Mouse (Mus musculus) stomach, postnatal 0 days (tissue): Measurements from ENCODE around the gene Slc44a3. TPM values are rescaled to one million over a fixed set of nuclear protein-coding genes. Genes with fewer than 3 reads are reported as not detected.
A peak's percentile ranks its signal among the peaks of the same experiment; 100 is the strongest.

Source experiments
- ATAC-seq: fragments of 200-750 bp; cut with Nextera tagmentation; 2 replicates; pipeline ENCODE4 v1.8.0; 2017; ENCODE audit not compliant: low FRiP score, low TSS enrichment
- DNase-seq: peaks from one replicate; pipeline ENCODE4 v3.0.0-alpha.2; 2016; ENCODE audit warnings: low spot score
- H3K27ac ChIP-seq: fragments of 300-500 bp; sonication (generic); replicated peaks from 2 replicates; pipeline ENCODE4 v1.5.1; 2014; ENCODE audit warnings: mild to moderate bottlenecking, control low read depth
- H3K27me3 ChIP-seq: fragments of 300-500 bp; sonication (generic); 2 replicates; pipeline ENCODE4 v1.6.1; 2014; ENCODE audit warnings: low read length; ENCODE audit not compliant: control insufficient read depth, insufficient read depth
- H3K36me3 ChIP-seq: fragments of 300-500 bp; sonication (generic); 2 replicates; pipeline ENCODE4 v1.6.1; 2014; ENCODE audit warnings: low read length, mixed read lengths; ENCODE audit not compliant: control insufficient read depth, insufficient read depth
- H3K4me1 ChIP-seq: fragments of 300-500 bp; sonication (generic); replicated peaks from 2 replicates; pipeline ENCODE4 v1.6.1; 2014; ENCODE audit warnings: antibody characterized with exemption; ENCODE audit not compliant: control insufficient read depth, insufficient read depth
- H3K4me2 ChIP-seq: fragments of 300-500 bp; sonication (generic); replicated peaks from 2 replicates; pipeline ENCODE4 v1.6.1; 2014; ENCODE audit warnings: low read depth, mild to moderate bottlenecking, control low read depth, moderate library complexity
- H3K4me3 ChIP-seq: fragments of 300-500 bp; sonication (generic); 2 replicates; pipeline ENCODE4 v1.5.1; 2014; ENCODE audit warnings: low read depth, low read length, control low read depth
- H3K9ac ChIP-seq: fragments of 300-500 bp; sonication (generic); 2 replicates; pipeline ENCODE4 v1.6.1; 2014; ENCODE audit warnings: mild to moderate bottlenecking, low read length, control low read depth, mixed read lengths
- H3K9me3 ChIP-seq: fragments of 300-500 bp; sonication (generic); 2 replicates; pipeline ENCODE4 v1.6.1; 2016; ENCODE audit warnings: low read length; ENCODE audit not compliant: control insufficient read depth
- CTCF ChIP-seq: IDR thresholded peaks from 2 replicates; pipeline ENCODE4 v1.5.1; 2016; ENCODE audit warnings: antibody characterized with exemption, low read depth, mild to moderate bottlenecking, moderate library complexity
- EP300 ChIP-seq: optimal IDR thresholded peaks from 2 replicates; pipeline ENCODE3; 2016; ENCODE audit warnings: antibody characterized with exemption
- WGBS: fragments of 180-500 bp; shearing (Covaris S2); extraction: QIAGEN DNeasy Blood & Tissue Kit; methylation state at CpG from one replicate; pipeline ENCODE4 v1.1.7; 2014; 5-methylcytosine and 5-hydroxymethylcytosine counted together
- polyA plus RNA-seq: library from polyadenylated mRNA; unstranded; fragments of >200 nt; fragmentation: Nextera tagmentation; extraction: Ambion mirVana; gene quantifications from 2 replicates; pipeline ENCODE4 v1.2.1, GENCODE M21; 2015

Slc44a3 gene
- polyA plus RNA-seq, 1 experiment from 2014 or later = 42.7 TPM

DNA sequence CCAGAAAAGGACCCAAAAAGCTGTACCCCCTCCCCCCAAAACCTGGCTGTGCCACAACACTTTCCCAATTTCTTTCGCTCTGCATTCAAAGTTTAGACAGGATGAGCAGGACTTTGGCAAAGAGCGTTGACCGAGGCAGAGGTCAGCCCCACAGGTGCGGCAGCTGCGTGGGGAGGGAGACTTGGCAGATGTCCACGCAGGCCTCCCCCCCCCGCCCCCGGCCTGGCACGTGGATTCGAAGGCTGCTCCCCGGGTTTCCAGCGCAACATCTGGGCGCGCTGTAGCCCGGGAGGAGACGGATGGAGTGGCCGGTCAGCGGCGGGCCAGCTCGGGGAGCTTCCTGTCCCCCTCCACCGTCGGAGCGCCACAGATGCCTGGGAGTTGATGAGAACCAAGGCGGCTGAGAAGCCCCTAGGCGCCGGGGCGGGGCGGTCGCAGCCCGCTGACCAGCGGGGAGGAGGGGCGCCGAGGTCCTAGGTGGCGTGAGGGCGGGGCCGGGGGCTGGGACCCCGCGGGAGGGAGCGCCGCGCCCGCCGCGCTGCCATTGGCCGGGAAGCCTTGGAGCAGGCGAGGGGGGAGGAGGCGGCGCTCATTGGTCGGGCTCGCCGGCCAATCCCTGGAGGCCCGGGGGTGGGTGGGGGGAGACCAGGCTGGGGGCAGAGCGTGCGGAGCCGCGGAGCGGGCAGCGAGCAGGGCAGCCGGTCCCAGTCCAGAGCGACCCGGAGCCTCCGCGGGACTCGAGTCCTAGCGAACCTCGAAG lies 106.2 kb downstream of the Slc44a3 start, which contains the start of gene Cnn3:
Cnn3 (plus strand) TSS at position 637 of the 760 bp plus-strand sequence.
- TF ChIP-seq EP300 (no peak), CTCF (peak; percentile 28; the same call in 1 of the 2 replicates)
- peak; percentile 92 for ATAC-seq
- Histone ChIP-seq H3K27me3 (no peaks in the 10 kb centered on the region), H3K27ac (peak within 1 kb of the TSS; percentile 98), H3K36me3 (no peaks in the 10 kb centered on the region), H3K4me3 (peak within 1 kb of the TSS; percentile 79), H3K9me3 (no peaks in the 10 kb centered on the region), H3K4me2 (peak within 1 kb of the TSS; percentile 82), H3K4me1 (0 out of 2 replicates have a peak, but pooled peaks cover 5% of the 10 kb centered on the region), H3K9ac (peak within 1 kb of the TSS; percentile 96)
- under 1% methylated on average over 44 of the region's 66 CpGs for WGBS
- DNase-seq = peak; percentile 94

DNA sequence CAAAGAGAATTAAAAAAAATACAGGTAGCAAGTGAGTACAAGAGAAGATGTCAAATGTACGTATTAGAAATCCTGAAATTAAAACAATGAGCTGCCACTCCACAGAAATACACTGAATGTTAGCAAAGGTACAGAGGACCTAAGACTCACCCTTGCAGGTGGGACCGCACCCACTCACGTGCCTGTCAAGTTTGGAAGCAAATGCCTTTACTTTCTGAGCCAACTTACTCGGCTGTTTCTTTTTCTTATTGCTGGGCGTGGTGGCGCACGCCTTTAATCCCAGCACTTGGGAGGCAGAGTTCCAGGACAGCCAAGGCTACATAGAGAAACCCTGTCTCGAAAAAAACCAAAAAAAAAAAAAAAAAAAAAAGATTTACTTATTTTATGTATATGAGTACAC lies 109.8 kb downstream of the Slc44a3 start:
- H3K4me2 ChIP-seq = no peak overlapping the region
- WGBS = 64% methylated on average over 8 of the region's 8 CpGs
- no peak overlapping the region for H3K27ac ChIP-seq
- H3K4me3 ChIP-seq = no peak overlapping the region
- ATAC-seq (no peak), DNase-seq (no peak)
- no peak for TF ChIP-seq EP300
- TF ChIP-seq CTCF = no peak
- H3K9ac ChIP-seq = no peak overlapping the region
- no peaks in the 10 kb centered on the region for H3K36me3 ChIP-seq
- H3K4me1 ChIP-seq = no peaks in the 10 kb centered on the region; the same call in 1 of the 2 replicates
- no peaks in the 10 kb centered on the region for H3K27me3 ChIP-seq
- no peaks in the 10 kb centered on the region for H3K9me3 ChIP-seq

DNA sequence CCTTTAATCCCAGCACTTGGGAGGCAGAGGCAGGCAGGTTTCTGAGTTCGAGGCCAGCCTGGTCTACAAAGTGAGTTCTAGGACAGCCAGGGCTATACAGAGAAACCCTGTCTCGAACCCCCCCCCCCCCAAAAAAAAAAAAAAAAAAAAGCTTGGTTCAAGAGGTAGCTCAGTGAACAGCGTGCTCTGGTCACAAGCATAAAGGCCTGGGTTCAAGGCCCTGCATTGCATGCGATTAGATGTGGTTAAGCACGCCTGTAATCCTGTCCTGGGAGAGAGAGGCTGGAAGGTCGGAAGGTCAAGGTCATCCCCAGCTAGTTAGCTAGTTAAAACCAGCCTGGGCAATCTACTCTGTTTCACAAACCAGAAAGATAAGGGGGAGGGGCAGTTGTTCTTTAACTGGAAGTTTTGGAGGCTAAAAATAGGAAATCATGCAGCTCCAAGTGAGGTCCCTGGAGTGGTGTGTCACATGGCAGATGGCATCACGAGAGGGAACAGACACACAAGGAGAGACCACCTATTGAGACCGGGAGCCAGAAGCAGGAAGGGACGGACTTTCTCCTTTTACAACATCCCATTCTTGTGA lies 113.3 kb downstream of the Slc44a3 start:
- Histone ChIP-seq H3K4me1 (no peaks in the 10 kb centered on the region; the same call in 1 of the 2 replicates), H3K9ac (no peak overlapping the region), H3K27ac (no peak overlapping the region), H3K4me3 (no peak overlapping the region), H3K4me2 (no peak overlapping the region), H3K27me3 (no peaks in the 10 kb centered on the region), H3K9me3 (no peaks in the 10 kb centered on the region), H3K36me3 (no peaks in the 10 kb centered on the region)
- ATAC-seq = no peak
- no peak for TF ChIP-seq EP300
- TF ChIP-seq CTCF = no peak
- 92% methylated on average over 8 of the region's 9 CpGs for WGBS
- no peak for DNase-seq

DNA sequence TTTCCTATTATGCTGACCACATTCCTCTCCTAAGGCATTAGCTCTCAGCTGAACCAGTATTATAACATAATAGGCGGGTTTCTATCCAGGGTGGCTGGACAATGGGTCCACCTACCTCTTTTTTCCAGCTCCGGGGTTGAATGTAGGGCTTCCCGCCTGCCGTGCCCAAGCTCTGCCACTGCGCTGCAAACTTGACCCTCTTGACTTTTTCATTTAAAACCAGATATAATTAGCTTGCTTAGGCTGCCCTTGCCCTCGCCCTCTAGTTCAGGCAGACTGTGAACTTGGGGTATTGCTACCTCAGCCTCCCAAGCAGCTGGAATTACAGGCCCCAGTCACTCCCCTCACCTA lies 114.0 kb downstream of the Slc44a3 start:
- no peaks in the 10 kb centered on the region for H3K36me3 ChIP-seq
- WGBS = 54% methylated on average over 6 of the region's 6 CpGs
- no peaks in the 10 kb centered on the region; the same call in 1 of the 2 replicates for H3K4me1 ChIP-seq
- H3K4me2 ChIP-seq = no peak overlapping the region
- H3K27me3 ChIP-seq = no peaks in the 10 kb centered on the region
- no peak overlapping the region for H3K4me3 ChIP-seq
- ATAC-seq (no peak), DNase-seq (no peak)
- TF ChIP-seq EP300 (no peak), CTCF (no peak)
- no peaks in the 10 kb centered on the region for H3K9me3 ChIP-seq
- H3K27ac ChIP-seq = no peak overlapping the region
- no peak overlapping the region for H3K9ac ChIP-seq

DNA sequence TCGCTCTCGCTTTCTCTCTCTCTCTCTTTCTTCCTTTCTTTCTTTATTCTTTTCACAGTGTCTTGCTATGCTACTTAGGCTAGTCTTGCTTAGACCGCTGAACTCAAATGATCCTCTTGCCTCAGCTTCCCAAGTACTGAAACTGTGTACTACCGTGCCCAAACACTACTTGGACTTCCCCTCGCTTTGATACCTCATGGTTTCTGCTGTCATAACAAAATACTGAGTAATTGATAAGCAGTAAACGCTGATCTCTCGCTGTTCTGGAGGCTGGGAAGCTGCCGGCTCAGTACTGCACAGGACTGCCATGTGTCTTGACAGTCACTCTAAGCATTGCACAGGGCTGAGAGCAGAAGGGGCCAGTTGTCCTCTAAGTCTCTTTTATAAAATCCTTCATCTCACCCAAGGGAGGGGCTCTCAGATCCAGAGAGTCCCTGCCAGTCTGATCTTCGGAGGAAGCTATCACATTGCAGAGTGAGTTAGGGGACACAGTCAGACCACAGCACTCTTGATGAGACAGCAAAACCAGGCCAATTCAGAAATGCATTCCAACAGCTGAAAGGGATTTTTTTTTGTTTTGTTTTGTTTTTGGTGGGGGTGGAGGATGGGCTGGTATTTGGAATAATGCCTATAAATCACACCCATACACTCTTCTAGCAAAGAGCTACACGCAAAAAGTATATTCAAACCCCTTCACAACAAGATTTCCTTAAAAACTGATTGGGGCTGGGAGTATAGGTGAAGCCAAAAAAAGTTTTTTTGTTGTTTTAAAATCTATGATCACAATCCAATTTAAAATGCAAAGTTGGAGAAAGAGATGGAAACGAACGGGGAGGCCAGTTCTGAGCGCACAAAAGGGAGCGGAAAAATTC lies 114.6 kb downstream of the Slc44a3 start:
- ATAC-seq (no peak), DNase-seq (no peak)
- no peak overlapping the region for H3K9ac ChIP-seq
- H3K36me3 ChIP-seq = no peaks in the 10 kb centered on the region
- H3K4me1 ChIP-seq = no peaks in the 10 kb centered on the region; the same call in 1 of the 2 replicates
- no peak for TF ChIP-seq CTCF
- no peak for TF ChIP-seq EP300
- no peaks in the 10 kb centered on the region for H3K27me3 ChIP-seq
- no peak overlapping the region for H3K27ac ChIP-seq
- 54% methylated on average over 14 of the region's 14 CpGs for WGBS
- no peak overlapping the region for H3K4me2 ChIP-seq
- no peak overlapping the region for H3K4me3 ChIP-seq
- H3K9me3 ChIP-seq = no peaks in the 10 kb centered on the region
